Mouse (Mus musculus) embryo, embryonic 11.5 days (tissue): ENCODE results near the gene Tmem177.

Source experiments
- DNase-seq: peaks from one replicate; pipeline ENCODE4 v3.0.0-alpha.2; 2012; ENCODE audit warnings: low read depth, low spot score

The Tmem177 gene

GRCm38 (mm10) chr1:119891149-119891548, 21.9 kb downstream of the Tmem177 start:
- no peak for DNase-seq

- DNase-seq, result no peak
Observed at GRCm38 (mm10) chr1:119889347-119889746, 23.7 kb downstream of the Tmem177 start.

- no peak for DNase-seq
Observed at GRCm38 (mm10) chr1:119886320-119886719, 26.7 kb downstream of the Tmem177 start.

GRCm38 (mm10) chr1:119884272-119884671, 28.7 kb downstream of the Tmem177 start:
- DNase-seq, result no peak

GRCm38 (mm10) chr1:119878909-119879308, 34.1 kb downstream of the Tmem177 start:
- DNase-seq, result no peak

GRCm38 (mm10) chr1:119877469-119877868, 35.5 kb downstream of the Tmem177 start:
- DNase-seq, result no peak

GRCm38 (mm10) chr1:119868395-119869161, 44.4 kb downstream of the Tmem177 start:
- no peak for DNase-seq

- no peak for DNase-seq
Observed at GRCm38 (mm10) chr1:119867300-119867699, 45.7 kb downstream of the Tmem177 start.

GRCm38 (mm10) chr1:119865311-119865710, 47.7 kb downstream of the Tmem177 start:
- DNase-seq, result no peak

- DNase-seq, result no peak
Observed at GRCm38 (mm10) chr1:119863507-119864296, 49.3 kb downstream of the Tmem177 start.

GRCm38 (mm10) chr1:119859566-119859965, 53.4 kb downstream of the Tmem177 start:
- DNase-seq, result no peak
